Mouse (Mus musculus): ENCODE measurements around the gene Ubtd1. TPM values are rescaled to one million over a fixed set of nuclear protein-coding genes. Genes with fewer than 3 reads are reported as not detected.

Ubtd1 gene
- polyA plus RNA-seq, 1 experiment from 2014 or later, result 21.3 TPM

- TF ChIP-seq EP300 (optimal IDR thresholded peaks at IDR 0.05), result no peak
- TF ChIP-seq CTCF (IDR thresholded peaks at IDR 0.05; ENCODE audit: low read depth), result no peak
- Histone ChIP-seq H3K9ac (ENCODE audit: low read length) (peak overlapping the region; percentile 80), H3K27ac (replicated peaks) (peak overlapping the region; percentile 93), H3K9me3 (ENCODE audit: control insufficient read depth, low read length) (no peaks in the 10 kb centered on the region), H3K4me1 (replicated peaks; ENCODE audit: control insufficient read depth, insufficient read depth) (no peaks in the 10 kb centered on the region), H3K4me3 (ENCODE audit: low read depth, low read length) (peak overlapping the region; percentile 92), H3K27me3 (ENCODE audit: control insufficient read depth, insufficient read depth, low read length) (no peaks in the 10 kb centered on the region), H3K4me2 (replicated peaks; ENCODE audit: low read depth) (peak overlapping the region; percentile 76), H3K36me3 (ENCODE audit: control insufficient read depth, insufficient read depth, low read length) (0 out of 2 replicates have a peak, but pooled peaks cover 1% of the 10 kb centered on the region)
- no peak for DNase-seq (ENCODE audit: low spot score)
- 0% methylated on average over 16 of the region's 16 CpGs for WGBS
- ATAC-seq (ENCODE audit: low FRiP score, low TSS enrichment), result peak; percentile 7; the same call in 1 of the 2 replicates
Measured at GRCm38 (mm10) chr19:41980422-41980818, 1.1 kb upstream of the Ubtd1 start.

- WGBS, result under 1% methylated on average over 60 of the region's 68 CpGs
- ATAC-seq (ENCODE audit: low FRiP score, low TSS enrichment), result peak; percentile 94
- H3K4me2 ChIP-seq (replicated peaks; ENCODE audit: low read depth), result peak within 1 kb of the TSS; percentile 95
- H3K9me3 ChIP-seq (ENCODE audit: control insufficient read depth, low read length), result no peaks in the 10 kb centered on the region
- H3K27ac ChIP-seq (replicated peaks), result peak within 1 kb of the TSS; percentile 93
- H3K4me1 ChIP-seq (replicated peaks; ENCODE audit: control insufficient read depth, insufficient read depth), result no peaks in the 10 kb centered on the region
- peak within 1 kb of the TSS; percentile 92 for H3K4me3 ChIP-seq (ENCODE audit: low read depth, low read length)
- DNase-seq (ENCODE audit: low spot score), result peak; percentile 100
- peak within 1 kb of the TSS; percentile 80 for H3K9ac ChIP-seq (ENCODE audit: low read length)
- no peaks in the 10 kb centered on the region for H3K27me3 ChIP-seq (ENCODE audit: control insufficient read depth, insufficient read depth, low read length)
- TF ChIP-seq CTCF (IDR thresholded peaks at IDR 0.05; ENCODE audit: low read depth), result peak; percentile 53
- TF ChIP-seq EP300 (optimal IDR thresholded peaks at IDR 0.05), result peak; percentile 19
- no peaks in the 10 kb centered on the region for H3K36me3 ChIP-seq (ENCODE audit: control insufficient read depth, insufficient read depth, low read length)
Measured at GRCm38 (mm10) chr19:41980819-41981594, 556 bp upstream of the Ubtd1 start, which contains the start of gene Mms19. Gene Mms19, minus strand, starts transcription at chr19:41981157.

- Histone ChIP-seq H3K27me3 (ENCODE audit: control insufficient read depth, insufficient read depth, low read length) (no peaks in the 10 kb centered on the region), H3K4me1 (replicated peaks; ENCODE audit: control insufficient read depth, insufficient read depth) (no peaks in the 10 kb centered on the region), H3K9me3 (ENCODE audit: control insufficient read depth, low read length) (no peaks in the 10 kb centered on the region), H3K4me3 (ENCODE audit: low read depth, low read length) (peak overlapping the region; percentile 92), H3K36me3 (ENCODE audit: control insufficient read depth, insufficient read depth, low read length) (no peaks in the 10 kb centered on the region), H3K27ac (replicated peaks) (peak overlapping the region; percentile 93), H3K9ac (ENCODE audit: low read length) (peak overlapping the region; percentile 80), H3K4me2 (replicated peaks; ENCODE audit: low read depth) (peak overlapping the region; percentile 95)
- no peak for TF ChIP-seq CTCF (IDR thresholded peaks at IDR 0.05; ENCODE audit: low read depth)
- TF ChIP-seq EP300 (optimal IDR thresholded peaks at IDR 0.05), result no peak
- 1% methylated on average over 73 of the region's 74 CpGs for WGBS
- DNase-seq (ENCODE audit: low spot score) (peak; percentile 43), ATAC-seq (ENCODE audit: low FRiP score, low TSS enrichment) (no peak)
Measured at GRCm38 (mm10) chr19:41981931-41982790, 598 bp downstream of the Ubtd1 start.

GRCm38 (mm10) chr19:41982791-41983150 lies 1.2 kb downstream of the Ubtd1 start:
- ATAC-seq (ENCODE audit: low FRiP score, low TSS enrichment), result no peak
- Histone ChIP-seq H3K4me2 (replicated peaks; ENCODE audit: low read depth) (peak overlapping the region; percentile 95), H3K36me3 (ENCODE audit: control insufficient read depth, insufficient read depth, low read length) (no peaks in the 10 kb centered on the region), H3K9ac (ENCODE audit: low read length) (peak overlapping the region; percentile 80), H3K4me3 (ENCODE audit: low read depth, low read length) (peak overlapping the region; percentile 92), H3K4me1 (replicated peaks; ENCODE audit: control insufficient read depth, insufficient read depth) (no peaks in the 10 kb centered on the region), H3K27me3 (ENCODE audit: control insufficient read depth, insufficient read depth, low read length) (no peaks in the 10 kb centered on the region), H3K9me3 (ENCODE audit: control insufficient read depth, low read length) (no peaks in the 10 kb centered on the region), H3K27ac (replicated peaks) (peak overlapping the region; percentile 93)
- WGBS, result 24% methylated on average over 4 of the region's 4 CpGs
- TF ChIP-seq CTCF (IDR thresholded peaks at IDR 0.05; ENCODE audit: low read depth) (no peak), EP300 (optimal IDR thresholded peaks at IDR 0.05) (no peak)
- DNase-seq (ENCODE audit: low spot score), result no peak

- Histone ChIP-seq H3K27ac (replicated peaks) (no peak overlapping the region), H3K4me1 (replicated peaks; ENCODE audit: control insufficient read depth, insufficient read depth) (no peaks in the 10 kb centered on the region), H3K9ac (ENCODE audit: low read length) (no peak overlapping the region), H3K4me2 (replicated peaks; ENCODE audit: low read depth) (no peak overlapping the region), H3K36me3 (ENCODE audit: control insufficient read depth, insufficient read depth, low read length) (no peaks in the 10 kb centered on the region), H3K9me3 (ENCODE audit: control insufficient read depth, low read length) (no peaks in the 10 kb centered on the region), H3K27me3 (ENCODE audit: control insufficient read depth, insufficient read depth, low read length) (no peaks in the 10 kb centered on the region), H3K4me3 (ENCODE audit: low read depth, low read length) (no peak overlapping the region)
- ATAC-seq (ENCODE audit: low FRiP score, low TSS enrichment) (no peak), DNase-seq (ENCODE audit: low spot score) (no peak)
- no peak for TF ChIP-seq EP300 (optimal IDR thresholded peaks at IDR 0.05)
- TF ChIP-seq CTCF (IDR thresholded peaks at IDR 0.05; ENCODE audit: low read depth), result no peak
- WGBS, result 87% methylated on average over 5 of the region's 5 CpGs
Measured at GRCm38 (mm10) chr19:41985994-41986393, 4.4 kb downstream of the Ubtd1 start.
